Mouse (Mus musculus) brain, embryonic 14.5 days (tissue): ENCODE data around the gene Ccnl2.

Experiments
- CTCF ChIP-seq: fragments of 200-500 bp; IDR thresholded peaks from 2 replicates; pipeline ENCODE4 v1.5.1; 2012; ENCODE audit warnings: inconsistent platforms, mild to moderate bottlenecking, moderate library complexity, borderline replicate concordance; ENCODE audit not compliant: insufficient read depth, insufficient read length; ENCODE audit errors: extremely low read depth
- POLR2A ChIP-seq: fragments of 200-500 bp; IDR thresholded peaks from 2 replicates; pipeline ENCODE4 v1.6.1; 2012; ENCODE audit warnings: mild to moderate bottlenecking, inconsistent platforms, borderline replicate concordance; ENCODE audit not compliant: poor library complexity, insufficient read depth, insufficient read length, severe bottlenecking; ENCODE audit errors: extremely low read depth

DNA sequence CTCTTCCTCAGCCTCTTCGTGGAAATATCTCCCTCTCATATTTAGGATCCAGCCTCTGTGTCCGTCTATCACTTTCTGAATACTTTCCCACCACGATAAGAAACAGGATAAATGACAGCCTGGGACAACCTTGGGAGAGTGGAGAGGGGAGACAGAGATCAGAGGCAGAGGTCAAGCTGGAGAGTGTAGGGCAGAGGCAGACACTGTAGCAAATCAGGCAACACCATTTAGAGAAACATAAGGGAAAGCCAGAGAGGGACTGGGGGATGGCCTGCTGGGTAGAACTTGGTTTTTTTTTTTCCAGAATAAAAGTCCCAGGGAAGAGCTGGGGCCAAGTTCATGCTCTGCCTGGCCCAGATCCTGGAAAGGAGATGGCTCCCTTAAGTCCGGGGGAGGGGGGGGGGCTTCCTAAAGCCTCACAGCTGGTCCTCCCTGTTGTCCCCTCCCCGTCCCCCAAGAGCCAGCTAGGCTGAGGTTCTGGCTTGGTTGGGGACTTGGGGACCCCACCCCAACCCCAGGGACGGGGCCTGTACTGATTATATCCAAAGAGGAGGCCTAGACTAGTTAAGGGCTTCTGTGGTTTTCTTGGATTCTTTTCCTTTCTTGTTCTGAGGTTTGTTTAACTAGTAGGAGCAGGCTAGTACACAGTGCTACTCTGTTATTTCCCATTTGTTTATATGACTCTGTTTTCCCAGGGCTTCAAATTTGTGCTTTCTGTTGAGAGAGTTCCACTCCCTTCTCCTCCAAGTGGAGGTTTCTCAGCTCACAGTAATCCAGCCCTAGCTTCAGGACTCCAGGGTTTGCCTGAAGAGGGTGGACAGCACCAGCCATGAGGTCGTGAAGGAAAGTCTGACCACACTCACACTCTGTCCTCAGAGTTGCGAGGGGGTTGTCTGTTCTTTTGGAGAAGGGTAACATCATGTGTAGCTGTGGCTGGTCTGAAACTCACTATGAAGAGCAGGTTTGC lies 26.2 kb downstream of the Ccnl2 start:
- TF ChIP-seq CTCF, result no peak
- TF ChIP-seq POLR2A, result no peak
